Mouse (Mus musculus) liver, embryonic 14.5 days (tissue): Measurements from ENCODE around the gene Clic1.

Experiments
- CTCF ChIP-seq: IDR thresholded peaks from 2 replicates; pipeline ENCODE4 v1.5.1; 2016; ENCODE audit warnings: antibody characterized with exemption, low read depth, control low read depth
- EP300 ChIP-seq: IDR thresholded peaks from 2 replicates; pipeline ENCODE4 v1.6.1; 2016; ENCODE audit warnings: antibody characterized with exemption, low read depth

GRCm38 (mm10) chr17:35083929-35084497, 34.2 kb downstream of the Clic1 start:
- no peak for TF ChIP-seq EP300
- no peak for TF ChIP-seq CTCF
